Mouse (Mus musculus) erythroblast, embryonic 14.5 days (primary cell): ENCODE measurements around the gene Krtap9-1. TPM values are rescaled to one million over a fixed set of nuclear protein-coding genes. Genes with fewer than 3 reads are reported as not detected.

Source experiments
- H3K27me3 ChIP-seq: 2 replicates; pipeline ENCODE4 v1.6.1; 2012; ENCODE audit warnings: inconsistent platforms; ENCODE audit not compliant: control insufficient read depth
- H3K36me3 ChIP-seq: 2 replicates; pipeline ENCODE4 v1.6.1; 2012; ENCODE audit warnings: mild to moderate bottlenecking, inconsistent platforms; ENCODE audit not compliant: control insufficient read depth
- H3K4me1 ChIP-seq: 2 replicates; pipeline ENCODE4 v1.6.1; 2012; ENCODE audit warnings: inconsistent platforms; ENCODE audit not compliant: control insufficient read depth
- H3K4me3 ChIP-seq: replicated peaks from 2 replicates; pipeline ENCODE3; 2012; ENCODE audit warnings: moderate library complexity, mild to moderate bottlenecking, inconsistent platforms
- H3K9me3 ChIP-seq: 2 replicates; pipeline ENCODE4 v1.6.1; 2012; ENCODE audit warnings: low read length, inconsistent platforms, mixed read lengths; ENCODE audit not compliant: control insufficient read depth
- GATA1 ChIP-seq: IDR thresholded peaks from 2 replicates; pipeline ENCODE4 v1.6.1; 2012; ENCODE audit warnings: low read length, inconsistent platforms, mixed read lengths
- TAL1 ChIP-seq: IDR thresholded peaks from 3 replicates; pipeline ENCODE4 v1.6.1; 2012; ENCODE audit warnings: low read length, inconsistent platforms, mixed read lengths
- polyA plus RNA-seq: library from polyadenylated mRNA; stranded (reverse); fragments of >175 nt; gene quantifications from 2 replicates; pipeline ENCODE4 v1.2.3, GENCODE M21; 2012

The Krtap9-1 gene
- polyA plus RNA-seq, 1 experiment: not detected

DNA sequence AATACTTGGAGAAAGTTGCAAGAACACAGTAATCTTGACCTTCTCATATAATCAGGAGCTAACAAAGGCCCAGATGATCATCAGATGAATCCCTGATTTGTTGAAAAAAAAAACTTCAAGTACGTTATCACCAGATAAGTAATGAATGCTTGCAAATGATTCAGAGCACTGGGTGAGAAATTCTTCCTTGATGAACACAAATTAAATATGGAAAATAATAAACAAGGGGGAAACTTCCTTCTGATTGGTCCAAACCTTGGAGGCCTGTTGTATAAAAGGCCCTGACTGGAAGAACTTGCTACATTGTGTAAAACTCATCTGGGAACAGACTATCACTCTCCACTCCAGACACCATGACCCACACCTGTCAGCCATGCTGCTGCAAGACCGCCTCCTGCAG, 34.4 kb downstream of the Krtap9-1 start, which contains the start of gene Krtap31-1:
Gene Krtap31-1 (plus strand): TSS at position 301 of the 400 bp plus-strand sequence.
- no peak within 1 kb of the TSS for H3K4me3 ChIP-seq
- H3K36me3 ChIP-seq: no peaks in the 10 kb centered on the region
- TF ChIP-seq GATA1: no peak
- no peak for TF ChIP-seq TAL1
- peaks cover 6% of the 10 kb centered on the region; the same call in 1 of the 2 replicates for H3K9me3 ChIP-seq
- no peaks in the 10 kb centered on the region for H3K4me1 ChIP-seq
- no peaks in the 10 kb centered on the region for H3K27me3 ChIP-seq

DNA sequence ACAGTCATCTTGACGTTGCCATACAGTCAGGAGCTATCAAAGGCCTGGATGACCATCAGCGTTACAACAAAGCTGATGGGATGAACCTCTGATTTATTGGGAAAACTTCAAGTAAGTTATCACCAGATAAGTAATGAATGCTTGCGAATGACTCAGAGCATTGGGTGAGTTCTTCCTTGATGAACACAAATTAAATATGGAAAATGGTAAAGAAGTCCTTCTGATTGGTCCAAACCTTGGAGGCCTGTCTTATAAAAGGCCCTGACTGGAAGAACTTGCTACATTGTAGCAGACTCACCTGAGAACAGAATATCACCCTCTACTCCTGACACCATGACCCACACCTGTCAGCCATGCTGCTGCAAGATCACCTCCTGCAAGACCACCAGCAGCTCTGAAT, 41.3 kb downstream of the Krtap9-1 start, which contains the start of gene Gm11565:
Gene Gm11565 (plus strand): TSS at position 301 of the 400 bp plus-strand sequence.
- Histone ChIP-seq H3K9me3 (peaks cover 9% of the 10 kb centered on the region), H3K4me3 (no peak within 1 kb of the TSS), H3K4me1 (no peaks in the 10 kb centered on the region), H3K27me3 (no peaks in the 10 kb centered on the region), H3K36me3 (no peaks in the 10 kb centered on the region)
- no peak for TF ChIP-seq TAL1
- TF ChIP-seq GATA1: no peak

Other genes with a start within 250 kb of the Krtap9-1 start
- not detected in 2 replicates for gene Krtap4-1, start 245.2 kb upstream of the Krtap9-1 start, polyA plus RNA-seq
- not detected in 2 replicates for gene Krtap4-2, start 238.3 kb upstream of the Krtap9-1 start, polyA plus RNA-seq
- gene Krtap4-7, start 229.3 kb upstream of the Krtap9-1 start, polyA plus RNA-seq: not detected in 2 replicates
- gene Gm11555, start 223.2 kb upstream of the Krtap9-1 start, polyA plus RNA-seq: not detected in 2 replicates
- not detected in 2 replicates for gene Gm11563, start 214.4 kb upstream of the Krtap9-1 start, polyA plus RNA-seq
- gene Krtap4-6, start 207.4 kb upstream of the Krtap9-1 start, polyA plus RNA-seq: not detected in 2 replicates
- not detected in 2 replicates for gene Gm14190, start 182.6 kb upstream of the Krtap9-1 start, polyA plus RNA-seq
- gene Gm14180, start 139.1 kb upstream of the Krtap9-1 start, polyA plus RNA-seq: not detected in 2 replicates
- gene Gm11595, start 100.5 kb upstream of the Krtap9-1 start, polyA plus RNA-seq: not detected in 2 replicates
- not detected in 2 replicates for gene Krtap4-8, start 92.7 kb upstream of the Krtap9-1 start, polyA plus RNA-seq
- not detected in 2 replicates for gene Krtap4-9, start 88.2 kb upstream of the Krtap9-1 start, polyA plus RNA-seq
- not detected in 2 replicates for gene Gm11596, start 79.9 kb upstream of the Krtap9-1 start, polyA plus RNA-seq
- gene Gm11569, start 74.5 kb upstream of the Krtap9-1 start, polyA plus RNA-seq: not detected in 2 replicates
- not detected in 2 replicates for gene Gm11554, start 68.9 kb upstream of the Krtap9-1 start, polyA plus RNA-seq
- gene Krtap4-13, start 63.5 kb upstream of the Krtap9-1 start, polyA plus RNA-seq: not detected in 2 replicates
- not detected in 2 replicates for gene Gm11564, start 57.7 kb upstream of the Krtap9-1 start, polyA plus RNA-seq
- not detected in 2 replicates for gene 2300003K06Rik, start 35.3 kb upstream of the Krtap9-1 start, polyA plus RNA-seq
- not detected in 2 replicates for gene Krtap4-16, start 21.8 kb upstream of the Krtap9-1 start, polyA plus RNA-seq
- 0.04 TPM in 1 of 2 replicates, not detected in the other for gene Gm11568, start 15.5 kb upstream of the Krtap9-1 start, polyA plus RNA-seq
- not detected in 2 replicates for gene Gm11559, start 8.9 kb upstream of the Krtap9-1 start, polyA plus RNA-seq
- not detected in 2 replicates for gene Gm11567, start 5.8 kb downstream of the Krtap9-1 start, polyA plus RNA-seq
- not detected in 2 replicates for gene Krtap31-1, start 34.5 kb downstream of the Krtap9-1 start, polyA plus RNA-seq
- gene Gm11565, start 41.4 kb downstream of the Krtap9-1 start, polyA plus RNA-seq: not detected in 2 replicates
- not detected in 2 replicates for gene Krtap31-2, start 62.9 kb downstream of the Krtap9-1 start, polyA plus RNA-seq
- not detected in 2 replicates for gene Krtap9-5, start 75.1 kb downstream of the Krtap9-1 start, polyA plus RNA-seq
- not detected in 2 replicates for gene Krtap29-1, start 105.7 kb downstream of the Krtap9-1 start, polyA plus RNA-seq
- gene Krtap16-1, start 113.2 kb downstream of the Krtap9-1 start, polyA plus RNA-seq: not detected in 2 replicates
- gene Krtap17-1, start 120.6 kb downstream of the Krtap9-1 start, polyA plus RNA-seq: not detected in 2 replicates
- gene Krt33a, start 142.8 kb downstream of the Krtap9-1 start, polyA plus RNA-seq: not detected in 2 replicates
- not detected in 2 replicates for gene Krt33b, start 156.5 kb downstream of the Krtap9-1 start, polyA plus RNA-seq
- not detected in 2 replicates for gene Krt34, start 168.2 kb downstream of the Krtap9-1 start, polyA plus RNA-seq
- not detected in 2 replicates for gene Krt31, start 177.2 kb downstream of the Krtap9-1 start, polyA plus RNA-seq
- not detected in 2 replicates for gene Krt32, start 214.8 kb downstream of the Krtap9-1 start, polyA plus RNA-seq
- gene Krt35, start 222.9 kb downstream of the Krtap9-1 start, polyA plus RNA-seq: not detected in 2 replicates
- not detected in 2 replicates for gene Krt36, start 232.2 kb downstream of the Krtap9-1 start, polyA plus RNA-seq
- not detected in 2 replicates for gene Krt13, start 248.2 kb downstream of the Krtap9-1 start, polyA plus RNA-seq